In genomic region chr13:42603308-42603707, GRCm38 (mm10) we compare ENCODE assay signal across 29 mouse cellular contexts.
A peak's percentile ranks its signal among the peaks of the same experiment; 100 is the strongest.
DNase-seq lines count a peak whose midpoint lies in the region; ATAC-seq and TF ChIP-seq lines count a peak whose summit lies in the region.
"Had no signal": no experiment of that assay in that cellular context is flagged by ENCODE, and none has a peak within 500 bp of the region (broad histone marks: within the 10 kb centered on the region; RNA-seq: fewer than 3 reads in every experiment).

No protein-coding gene starts in this region.

- no peak overlapping the region for H3K27ac ChIP-seq in liver, adult 2 months (replicated peaks; ENCODE audit: insufficient read depth, low read depth, low read length)
- H3K27ac ChIP-seq in liver, postnatal 0 days (ENCODE audit: low read depth), result no peak overlapping the region
- H3K27ac ChIP-seq in intestine, postnatal 0 days (ENCODE audit: low read depth, low read length), result no peak overlapping the region
- H3K27ac ChIP-seq: embryonic facial prominence, embryonic 12.5 days; embryonic facial prominence, embryonic 15.5 days; forebrain, embryonic 15.5 days; heart, embryonic 15.5 days; hindbrain, embryonic 10.5 days; hindbrain, embryonic 14.5 days; hindbrain, postnatal 0 days had no signal

- ATAC-seq in frontal cortex, adult (ENCODE audit: low TSS enrichment), result peak; percentile 70
- ATAC-seq in liver, postnatal 0 days, result no peak
- no peak for ATAC-seq in intestine, postnatal 0 days
- ATAC-seq: forebrain, embryonic 15.5 days; hindbrain, postnatal 0 days; inflammation-experienced regulatory T-cells, adult 6 months; Patski had no signal

- H3K27me3 ChIP-seq in liver, adult 2 months (ENCODE audit: control insufficient read depth, insufficient read depth, low read length), result no peaks in the 10 kb centered on the region
- H3K27me3 ChIP-seq in liver, postnatal 0 days (ENCODE audit: insufficient read depth, low read length), result no peaks in the 10 kb centered on the region
- H3K27me3 ChIP-seq in intestine, postnatal 0 days (replicated peaks; ENCODE audit: control insufficient read depth, insufficient read depth, low read length), result no peaks in the 10 kb centered on the region
- H3K27me3 ChIP-seq: CH12.LX; embryonic facial prominence, embryonic 12.5 days; embryonic facial prominence, embryonic 15.5 days; forebrain, embryonic 15.5 days; heart, embryonic 12.5 days; heart, embryonic 15.5 days; Patski had no signal

- no peak overlapping the region for H3K4me3 ChIP-seq in liver, adult 2 months (ENCODE audit: insufficient read depth, low read depth, low read length)
- no peak overlapping the region for H3K4me3 ChIP-seq in liver, postnatal 0 days (ENCODE audit: low read depth, low read length)
- H3K4me3 ChIP-seq in intestine, postnatal 0 days (ENCODE audit: low read depth, low read length), result no peak overlapping the region
- H3K4me3 ChIP-seq: embryonic facial prominence, embryonic 12.5 days; embryonic facial prominence, embryonic 15.5 days; forebrain, embryonic 15.5 days; heart, embryonic 12.5 days; heart, embryonic 15.5 days; hindbrain, embryonic 10.5 days had no signal

- no peak for TF ChIP-seq CTCF in liver, adult 2 months (IDR thresholded peaks at IDR 0.05; ENCODE audit: low read depth, low read length)
- TF ChIP-seq CTCF in liver, postnatal 0 days (IDR thresholded peaks at IDR 0.05; ENCODE audit: low read depth), result no peak
- no peak for TF ChIP-seq CTCF in intestine, postnatal 0 days (IDR thresholded peaks at IDR 0.05; ENCODE audit: low read depth)

- no peak for DNase-seq in frontal cortex, postnatal 10 days (ENCODE audit: low spot score in 2 of 2)
- DNase-seq in liver, adult 2 months (ENCODE audit: extremely low read depth, low read depth, low spot score), result peak; percentile 29
- no peak for DNase-seq in liver, postnatal 0 days
- DNase-seq in brain, adult 2 months (ENCODE audit: low read depth, low spot score), result peak; percentile 54
- DNase-seq: adrenal gland, postnatal 10 days; adrenal gland, postnatal 36 days; B cell, adult 2 months; cerebellum, adult 11 months; cerebellum, adult 2 months; cerebellum, adult 9-11 months; cerebellum, postnatal 25 days; gastrocnemius, postnatal 25 days; heart, adult 18-20 months; heart, postnatal 10 days; heart, postnatal 36 days had no signal

- H3K4me1 ChIP-seq in liver, adult 2 months (ENCODE audit: control insufficient read depth, insufficient read depth, low read length), result no peaks in the 10 kb centered on the region
- H3K4me1 ChIP-seq in liver, postnatal 0 days (ENCODE audit: insufficient read depth), result no peaks in the 10 kb centered on the region
- H3K4me1 ChIP-seq in intestine, postnatal 0 days (replicated peaks; ENCODE audit: control insufficient read depth, insufficient read depth, low read length), result no peaks in the 10 kb centered on the region
- H3K4me1 ChIP-seq: embryonic facial prominence, embryonic 12.5 days; embryonic facial prominence, embryonic 15.5 days; forebrain, embryonic 15.5 days; heart, embryonic 12.5 days; heart, embryonic 15.5 days; hindbrain, embryonic 10.5 days had no signal

- H3K36me3 ChIP-seq in liver, adult 2 months (ENCODE audit: control insufficient read depth, insufficient read depth, low read length), result no peaks in the 10 kb centered on the region
- no peaks in the 10 kb centered on the region for H3K36me3 ChIP-seq in liver, postnatal 0 days (replicated peaks; ENCODE audit: insufficient read depth, low read length)
- H3K36me3 ChIP-seq in intestine, postnatal 0 days (ENCODE audit: control insufficient read depth, insufficient read depth), result no peaks in the 10 kb centered on the region
- H3K36me3 ChIP-seq: embryonic facial prominence, embryonic 12.5 days; embryonic facial prominence, embryonic 15.5 days; forebrain, embryonic 15.5 days; G1E; heart, embryonic 12.5 days; heart, embryonic 15.5 days; hindbrain, embryonic 10.5 days had no signal

- TF ChIP-seq POLR2A in liver, adult 2 months (IDR thresholded peaks at IDR 0.05; ENCODE audit: extremely low read depth, insufficient read depth, low read length), result no peak

- no peak overlapping the region for H3K4me2 ChIP-seq in liver, postnatal 0 days (ENCODE audit: low read depth, low read length)
- no peak overlapping the region for H3K4me2 ChIP-seq in intestine, postnatal 0 days (replicated peaks; ENCODE audit: low read depth)
- H3K4me2 ChIP-seq: embryonic facial prominence, embryonic 12.5 days; embryonic facial prominence, embryonic 15.5 days; forebrain, embryonic 15.5 days; heart, embryonic 12.5 days; heart, embryonic 15.5 days; hindbrain, embryonic 14.5 days had no signal

- 64% methylated on average over 4 of the region's 4 CpGs for WGBS in liver, adult 2 months
- WGBS in liver, postnatal 0 days (ENCODE audit: insufficient replicate concordance), result 71% methylated on average over 4 of the region's 4 CpGs
- WGBS in intestine, postnatal 0 days, result 80% methylated on average over 4 of the region's 4 CpGs

- no peaks in the 10 kb centered on the region for H3K9me3 ChIP-seq in liver, postnatal 0 days (ENCODE audit: low read length)
- H3K9me3 ChIP-seq in intestine, postnatal 0 days (ENCODE audit: control insufficient read depth), result no peaks in the 10 kb centered on the region
- H3K9me3 ChIP-seq: embryonic facial prominence, embryonic 12.5 days; embryonic facial prominence, embryonic 15.5 days; forebrain, embryonic 15.5 days; heart, embryonic 12.5 days; heart, embryonic 15.5 days; hindbrain, embryonic 10.5 days had no signal

- no peaks in the 10 kb centered on the region for H3K79me2 ChIP-seq in liver, adult 2 months (ENCODE audit: control insufficient read depth, insufficient read depth, low read length)

- no peak for TF ChIP-seq EP300 in liver, postnatal 0 days (IDR thresholded peaks at IDR 0.05; ENCODE audit: low read depth)

- H3K9ac ChIP-seq in liver, adult 2 months (ENCODE audit: low read depth, low read length), result no peak overlapping the region
- no peak overlapping the region for H3K9ac ChIP-seq in liver, postnatal 0 days (replicated peaks)
- H3K9ac ChIP-seq in intestine, postnatal 0 days (ENCODE audit: low read depth, low read length), result no peak overlapping the region
- H3K9ac ChIP-seq: embryonic facial prominence, embryonic 12.5 days; embryonic facial prominence, embryonic 15.5 days; forebrain, embryonic 15.5 days; heart, embryonic 12.5 days; heart, embryonic 15.5 days; hindbrain, embryonic 14.5 days had no signal

Comparison
In these comparisons a context has a peak if more than half of its experiments do, and no peak if none do; other contexts are left out.
1. DNase-seq: peak in liver, adult 2 months (single experiment) and brain, adult 2 months (single experiment); none in frontal cortex, postnatal 10 days (0 of 2) and liver, postnatal 0 days (single experiment).